Mouse (Mus musculus): Measurements from ENCODE around the gene Agbl5.

GRCm38 (mm10) chr5:30914101-30914635, 25.7 kb downstream of the Agbl5 start:
- TF ChIP-seq POLR2A (IDR thresholded peaks at IDR 0.05; ENCODE audit: low read depth, low read length): 0 out of 2 replicates have a peak, but pooled peaks have one; percentile 35
- TF ChIP-seq CTCF (IDR thresholded peaks at IDR 0.05; ENCODE audit: borderline replicate concordance, insufficient read depth, low read length): no peak

All from embryonic fibroblast, embryonic 13.5 days (primary cell).